Mouse (Mus musculus) lung, embryonic 14.5 days (tissue): ENCODE measurements around the gene Meox2. TPM values are rescaled to one million over a fixed set of nuclear protein-coding genes. Genes with fewer than 3 reads are reported as not detected.

Source experiments
- ATAC-seq: fragments of 200-750 bp; cut with Nextera tagmentation; 2 replicates; pipeline ENCODE4 v1.8.0; 2017; ENCODE audit warnings: mild to moderate bottlenecking, moderate TSS enrichment, moderate library complexity; ENCODE audit not compliant: insufficient read depth
- DNase-seq: peaks from one replicate; pipeline ENCODE4 v3.0.0-alpha.2; 2015
- H3K27ac ChIP-seq: fragments of 300-500 bp; sonication (generic); 2 replicates; pipeline ENCODE4 v1.5.1; 2014; ENCODE audit warnings: low read depth, mild to moderate bottlenecking, moderate library complexity
- H3K27me3 ChIP-seq: fragments of 300-500 bp; sonication (generic); 2 replicates; pipeline ENCODE4 v1.6.1; 2014; ENCODE audit warnings: low read length, control low read depth; ENCODE audit not compliant: insufficient read depth
- H3K36me3 ChIP-seq: fragments of 300-500 bp; sonication (generic); 2 replicates; pipeline ENCODE4 v1.6.1; 2014; ENCODE audit warnings: control low read depth; ENCODE audit not compliant: insufficient read depth
- H3K4me1 ChIP-seq: fragments of 300-500 bp; sonication (generic); 2 replicates; pipeline ENCODE4 v1.6.1; 2014; ENCODE audit warnings: antibody characterized with exemption, control low read depth; ENCODE audit not compliant: insufficient read depth
- H3K4me2 ChIP-seq: fragments of 300-500 bp; sonication (generic); 2 replicates; pipeline ENCODE4 v1.6.1; 2014; ENCODE audit warnings: mild to moderate bottlenecking
- H3K4me3 ChIP-seq: fragments of 300-500 bp; sonication (generic); 2 replicates; pipeline ENCODE4 v1.5.1; 2014; ENCODE audit warnings: low read depth, low read length
- H3K9ac ChIP-seq: fragments of 300-500 bp; sonication (generic); 2 replicates; pipeline ENCODE4 v1.6.1; 2014
- H3K9me3 ChIP-seq: fragments of 300-500 bp; sonication (generic); 2 replicates; pipeline ENCODE4 v1.6.1; 2016; ENCODE audit warnings: low read depth, low read length, control low read depth
- CTCF ChIP-seq: IDR thresholded peaks from 2 replicates; pipeline ENCODE4 v1.5.1; 2016; ENCODE audit warnings: antibody characterized with exemption, low read depth
- WGBS: fragments of 180-500 bp; shearing (Covaris S2); extraction: QIAGEN DNeasy Blood & Tissue Kit; methylation state at CpG from one replicate; pipeline ENCODE4 v1.1.7; 2014; 5-methylcytosine and 5-hydroxymethylcytosine counted together
- polyA plus RNA-seq: library from polyadenylated mRNA; unstranded; fragments of >200 nt; fragmentation: Nextera tagmentation; extraction: Ambion mirVana; gene quantifications from 2 replicates; pipeline ENCODE4 v1.2.1, GENCODE M21; 2014

The Meox2 gene
- polyA plus RNA-seq, 1 experiment from 2014 or later, result 31.7 TPM

DNA sequence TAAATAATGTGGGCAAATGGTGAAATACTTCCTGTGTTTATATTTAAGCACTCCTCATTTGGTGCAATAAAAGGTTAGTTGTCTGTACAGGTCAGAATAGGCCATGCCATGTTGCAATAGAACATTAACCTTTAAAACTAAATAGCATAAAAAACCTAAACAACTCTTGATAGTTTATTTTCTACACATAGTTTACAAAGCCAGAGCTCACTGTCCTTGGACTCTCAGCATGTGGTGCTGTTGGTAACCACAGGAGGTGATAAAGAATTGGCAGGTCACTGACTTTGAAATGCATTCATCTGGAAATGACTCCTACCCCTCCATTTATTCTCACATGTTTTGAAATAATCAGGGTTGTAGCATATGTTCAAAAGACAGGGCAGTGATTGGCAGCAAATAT, 59.4 kb downstream of the Meox2 start:
- Histone ChIP-seq H3K4me1 (no peaks in the 10 kb centered on the region), H3K4me2 (no peak overlapping the region), H3K27me3 (no peaks in the 10 kb centered on the region), H3K9ac (no peak overlapping the region), H3K27ac (no peak overlapping the region), H3K4me3 (no peak overlapping the region), H3K36me3 (0 out of 2 replicates have a peak, but pooled peaks cover 3% of the 10 kb centered on the region), H3K9me3 (no peaks in the 10 kb centered on the region)
- no peak for TF ChIP-seq CTCF
- no peak for ATAC-seq
- no peak for DNase-seq

DNA sequence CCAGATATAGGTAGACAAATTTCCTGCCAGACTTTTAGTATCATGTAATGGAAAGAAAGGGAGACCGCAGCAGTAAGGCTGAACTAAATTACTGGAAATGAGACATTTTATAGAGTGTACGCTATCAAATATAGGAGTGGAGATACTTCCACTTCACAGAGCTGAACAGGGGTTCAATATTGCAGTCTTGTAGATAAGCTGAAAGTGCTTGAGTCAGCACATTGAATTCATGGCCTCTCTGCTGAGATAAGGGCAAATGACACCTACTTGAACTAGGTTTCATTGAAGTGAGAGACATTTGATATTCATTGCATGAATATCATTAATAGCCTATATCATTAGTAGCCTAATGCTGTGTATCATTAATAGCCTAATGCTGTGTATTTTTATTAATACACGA, 65.0 kb downstream of the Meox2 start:
- 0 out of 2 replicates have a peak, but pooled peaks cover 5% of the 10 kb centered on the region for H3K36me3 ChIP-seq
- ATAC-seq (no peak), DNase-seq (no peak)
- no peaks in the 10 kb centered on the region for H3K4me1 ChIP-seq
- H3K9ac ChIP-seq, result no peak overlapping the region
- no peak for TF ChIP-seq CTCF
- no peak overlapping the region for H3K27ac ChIP-seq
- no peak overlapping the region for H3K4me3 ChIP-seq
- no peaks in the 10 kb centered on the region for H3K9me3 ChIP-seq
- whole genome bisulfite sequencing, result 92% methylated on average over 3 of the region's 3 CpGs
- no peaks in the 10 kb centered on the region for H3K27me3 ChIP-seq
- no peak overlapping the region for H3K4me2 ChIP-seq

DNA sequence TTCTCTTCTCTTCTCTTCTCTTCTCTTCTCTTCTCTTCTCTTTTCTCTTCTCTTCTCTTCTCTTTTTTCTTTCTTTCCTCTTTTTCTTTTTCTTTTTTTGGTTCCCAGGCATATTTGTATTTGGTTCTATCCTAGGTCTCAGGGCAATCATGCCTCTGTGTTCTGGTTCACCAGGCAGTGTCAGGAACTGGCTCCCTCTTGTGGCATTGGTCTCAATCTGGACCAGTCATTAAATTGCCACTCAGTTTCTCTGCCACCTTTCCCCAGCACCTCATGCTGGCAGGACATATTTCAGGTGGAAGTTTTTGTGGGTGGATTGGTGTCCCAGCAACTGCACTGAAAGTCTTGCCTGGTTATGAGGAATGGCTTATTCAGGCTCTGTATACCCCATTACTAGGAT, 75.3 kb downstream of the Meox2 start:
- H3K27me3 ChIP-seq, result no peaks in the 10 kb centered on the region
- H3K9me3 ChIP-seq, result no peaks in the 10 kb centered on the region
- no peak overlapping the region for H3K27ac ChIP-seq
- no peak overlapping the region for H3K4me3 ChIP-seq
- no peak overlapping the region for H3K9ac ChIP-seq
- H3K4me1 ChIP-seq, result no peaks in the 10 kb centered on the region
- ATAC-seq (no peak), DNase-seq (peak; percentile 56)
- no peaks in the 10 kb centered on the region for H3K36me3 ChIP-seq
- TF ChIP-seq CTCF, result peak; percentile 64
- no peak overlapping the region for H3K4me2 ChIP-seq

DNA sequence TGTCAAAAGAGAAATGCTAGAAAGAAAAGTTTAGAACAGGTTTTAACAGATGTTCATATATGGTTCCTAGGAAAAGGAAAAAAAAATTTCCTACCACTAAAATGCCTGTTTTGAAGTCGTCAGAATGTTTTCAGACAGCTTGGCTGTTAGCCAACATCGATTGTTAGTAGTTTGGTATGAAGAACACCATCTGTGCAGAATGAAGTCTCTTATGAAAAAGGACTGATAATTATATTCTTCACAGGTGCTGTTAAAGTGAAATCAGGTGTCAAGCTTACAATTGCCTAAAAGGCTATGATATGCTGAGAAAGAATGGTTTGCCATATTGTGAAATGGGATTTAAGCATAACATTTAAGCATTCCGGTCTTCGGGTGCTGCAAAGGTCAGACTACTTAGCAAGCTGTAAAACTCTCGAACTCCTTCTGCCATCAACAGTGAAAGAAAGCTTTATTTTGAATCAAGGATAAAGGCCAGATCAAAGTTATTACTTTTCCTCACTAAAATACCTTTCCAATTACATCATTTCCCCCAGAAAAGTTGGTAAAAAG, 80.7 kb downstream of the Meox2 start:
- Histone ChIP-seq H3K4me3 (no peak overlapping the region), H3K27me3 (no peaks in the 10 kb centered on the region), H3K36me3 (no peaks in the 10 kb centered on the region), H3K9ac (no peak overlapping the region), H3K27ac (no peak overlapping the region), H3K4me1 (no peaks in the 10 kb centered on the region), H3K4me2 (no peak overlapping the region), H3K9me3 (no peaks in the 10 kb centered on the region)
- ATAC-seq (no peak), DNase-seq (peak; percentile 44)
- 22% methylated on average over 5 of the region's 5 CpGs for WGBS
- TF ChIP-seq CTCF, result no peak

Other genes starting within 250 kb of the Meox2 start
- 0.24 and 0.29 TPM in 2 replicates for gene Agmo, start 133.1 kb downstream of the Meox2 start, polyA plus RNA-seq